Mouse (Mus musculus): ENCODE measurements around the gene Rpl32.
A peak's percentile ranks its signal among the peaks of the same experiment; 100 is the strongest.

Gene Rpl32

GRCm38 (mm10) chr6:115808488-115809231 is at the start of gene Rpl32:
Gene Rpl32 (minus strand): TSS chr6:115808747.
- peak; percentile 96 for DNase-seq (ENCODE audit: low spot score)

- no peak for DNase-seq (ENCODE audit: low spot score)
These were observed 47.8 kb upstream of the Rpl32 start for GRCm38 (mm10) chr6:115856361-115856745.

- DNase-seq (ENCODE audit: low spot score), result peak; percentile 95
These were observed 47.3 kb upstream of the Rpl32 start for GRCm38 (mm10) chr6:115855733-115856360.

- peak; percentile 69 for DNase-seq (ENCODE audit: low spot score)
These were observed 45.9 kb upstream of the Rpl32 start for GRCm38 (mm10) chr6:115854432-115854831.

GRCm38 (mm10) chr6:115853985-115854384 is 45.4 kb upstream of the Rpl32 start:
- DNase-seq (ENCODE audit: low spot score), result no peak

- peak; percentile 100 for DNase-seq (ENCODE audit: low spot score)
These were observed 44.7 kb upstream of the Rpl32 start, which contains the start of the genes Mbd4 and Ift122 for GRCm38 (mm10) chr6:115853091-115853813. Gene Mbd4 (minus strand): TSS chr6:115853371. Gene Ift122 (plus strand): TSS chr6:115853470.

GRCm38 (mm10) chr6:115852446-115853090 is 44.0 kb upstream of the Rpl32 start:
- no peak for DNase-seq (ENCODE audit: low spot score)

GRCm38 (mm10) chr6:115848598-115849304 is 40.2 kb upstream of the Rpl32 start:
- DNase-seq (ENCODE audit: low spot score), result no peak

- DNase-seq (ENCODE audit: low spot score), result peak; percentile 81
These were observed 38.3 kb upstream of the Rpl32 start for GRCm38 (mm10) chr6:115846640-115847411.

GRCm38 (mm10) chr6:115845006-115845405 is 36.5 kb upstream of the Rpl32 start:
- DNase-seq (ENCODE audit: low spot score), result no peak

- no peak for DNase-seq (ENCODE audit: low spot score)
These were observed 30.2 kb upstream of the Rpl32 start for GRCm38 (mm10) chr6:115838745-115839144.

- no peak for DNase-seq (ENCODE audit: low spot score)
These were observed 29.6 kb upstream of the Rpl32 start, which contains the start of gene Efcab12 for GRCm38 (mm10) chr6:115838161-115838597. Gene Efcab12 (minus strand): TSS chr6:115838412.

- no peak for DNase-seq (ENCODE audit: low spot score)
These were observed 25.3 kb upstream of the Rpl32 start for GRCm38 (mm10) chr6:115833861-115834260.

GRCm38 (mm10) chr6:115832152-115832850 is 23.8 kb upstream of the Rpl32 start:
- DNase-seq (ENCODE audit: low spot score), result no peak

- DNase-seq (ENCODE audit: low spot score), result no peak
These were observed 22.4 kb upstream of the Rpl32 start for GRCm38 (mm10) chr6:115830779-115831601.

- peak; percentile 85 for DNase-seq (ENCODE audit: low spot score)
These were observed 15.4 kb upstream of the Rpl32 start for GRCm38 (mm10) chr6:115823850-115824464.

GRCm38 (mm10) chr6:115821216-115821993 is 12.9 kb upstream of the Rpl32 start:
- DNase-seq (ENCODE audit: low spot score), result no peak

- peak; percentile 40 for DNase-seq (ENCODE audit: low spot score)
These were observed 9.6 kb upstream of the Rpl32 start for GRCm38 (mm10) chr6:115818129-115818528.

Measured in adipocyte (in vitro differentiated cells).